Mouse (Mus musculus) intestine, embryonic 15.5 days (tissue): Measurements from ENCODE around the gene Ggct. TPM values are rescaled to one million over a fixed set of nuclear protein-coding genes. Genes with fewer than 3 reads are reported as not detected.

Experiments
- ATAC-seq: fragments of 200-750 bp; cut with Nextera tagmentation; 2 replicates; pipeline ENCODE4 v1.8.0; 2017; ENCODE audit warnings: moderate TSS enrichment, moderate library complexity
- H3K27ac ChIP-seq: fragments of 300-500 bp; sonication (generic); 2 replicates; pipeline ENCODE4 v1.5.1; 2015; ENCODE audit warnings: mild to moderate bottlenecking, inconsistent platforms
- H3K27me3 ChIP-seq: fragments of 300-500 bp; sonication (generic); replicated peaks from 2 replicates; pipeline ENCODE4 v1.6.1; 2015; ENCODE audit warnings: inconsistent platforms
- H3K36me3 ChIP-seq: fragments of 300-500 bp; sonication (generic); 2 replicates; pipeline ENCODE4 v1.6.1; 2015; ENCODE audit warnings: inconsistent platforms
- H3K4me1 ChIP-seq: fragments of 300-500 bp; sonication (generic); replicated peaks from 2 replicates; pipeline ENCODE4 v1.6.1; 2015; ENCODE audit warnings: inconsistent platforms
- H3K4me2 ChIP-seq: fragments of 300-500 bp; sonication (generic); replicated peaks from 2 replicates; pipeline ENCODE4 v1.6.1; 2015; ENCODE audit warnings: mild to moderate bottlenecking, inconsistent platforms
- H3K4me3 ChIP-seq: fragments of 300-500 bp; sonication (generic); replicated peaks from 2 replicates; pipeline ENCODE4 v1.5.1; 2015; ENCODE audit warnings: inconsistent platforms
- H3K9ac ChIP-seq: fragments of 300-500 bp; sonication (generic); 2 replicates; pipeline ENCODE4 v1.6.1; 2015; ENCODE audit warnings: inconsistent platforms
- H3K9me3 ChIP-seq: fragments of 300-500 bp; sonication (generic); 2 replicates; pipeline ENCODE4 v1.6.1; 2016; ENCODE audit warnings: inconsistent platforms
- WGBS: fragments of 180-500 bp; shearing (Covaris S2); methylation state at CpG from one replicate; pipeline ENCODE4 v1.1.7; 2015; 5-methylcytosine and 5-hydroxymethylcytosine counted together
- polyA plus RNA-seq: library from polyadenylated mRNA; unstranded; fragments of >200 nt; fragmentation: Nextera tagmentation; extraction: Ambion mirVana; gene quantifications from 2 replicates; pipeline ENCODE4 v1.2.1, GENCODE M21; 2015

The Ggct gene
- polyA plus RNA-seq = 8.2 and 10.7 TPM in 2 replicates

- WGBS = under 1% methylated on average over 41 of the region's 41 CpGs
- Histone ChIP-seq H3K27ac (peak within 1 kb of the TSS; percentile 42; the same call in 1 of the 2 replicates), H3K27me3 (no peaks in the 10 kb centered on the region), H3K4me1 (0 out of 2 replicates have a peak, but pooled peaks cover 3% of the 10 kb centered on the region), H3K4me2 (peak within 1 kb of the TSS; percentile 93), H3K9ac (peak within 1 kb of the TSS; percentile 52), H3K9me3 (no peaks in the 10 kb centered on the region), H3K4me3 (peak within 1 kb of the TSS; percentile 56), H3K36me3 (no peaks in the 10 kb centered on the region)
- peak; percentile 100 for ATAC-seq
These were observed at the start of gene Ggct for GRCm38 (mm10) chr6:54992734-54993260. Gene Ggct (minus strand): TSS chr6:54992950.

DNA sequence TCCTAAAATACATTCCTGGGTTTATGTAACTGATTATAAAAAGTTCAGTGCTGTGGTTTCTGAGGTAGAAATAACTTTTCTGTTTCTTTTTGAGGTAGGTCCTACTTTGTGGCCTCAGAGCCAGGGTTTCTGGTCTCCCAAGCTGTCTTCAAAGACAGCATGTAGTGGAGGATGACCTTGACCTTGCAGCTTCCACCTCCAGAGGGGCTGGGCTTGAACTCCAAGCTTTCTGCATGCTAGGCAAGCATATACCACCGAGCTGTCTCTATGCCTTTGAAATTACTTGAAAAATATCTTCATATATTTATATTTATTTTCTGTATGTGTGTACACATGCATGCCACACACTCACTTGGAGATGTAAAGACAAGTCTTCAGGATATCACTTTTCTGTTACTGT is 47.3 kb upstream of the Ggct start:
- WGBS = 56% methylated on average over 1 of the region's 1 CpGs
- no peak overlapping the region for H3K4me3 ChIP-seq
- no peak for ATAC-seq

DNA sequence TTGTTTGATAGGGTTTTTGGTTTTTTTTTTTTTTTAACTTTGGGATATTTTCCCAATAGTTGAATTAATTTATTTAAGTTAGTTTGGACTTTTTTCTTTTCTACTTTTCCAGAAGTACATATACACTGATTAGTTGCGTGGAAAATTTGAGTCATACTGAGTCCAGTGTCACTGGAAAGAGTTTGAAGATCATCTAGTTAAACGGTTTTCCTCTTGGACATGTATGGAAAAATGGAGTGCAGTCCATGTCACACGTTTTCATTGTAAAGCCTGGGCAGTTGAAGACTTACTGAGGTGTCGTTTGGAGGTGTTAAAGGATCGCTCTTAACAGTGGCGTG is 46.7 kb upstream of the Ggct start:
- no peak for ATAC-seq
- Histone ChIP-seq H3K27me3 (no peaks in the 10 kb centered on the region), H3K9ac (no peak overlapping the region), H3K9me3 (no peaks in the 10 kb centered on the region), H3K27ac (no peak overlapping the region), H3K4me1 (0 out of 2 replicates have a peak, but pooled peaks cover 7% of the 10 kb centered on the region), H3K4me3 (peak overlapping the region; percentile 96; the same call in 1 of the 2 replicates), H3K4me2 (peak overlapping the region; percentile 73), H3K36me3 (no peaks in the 10 kb centered on the region)
- 70% methylated on average over 6 of the region's 6 CpGs for WGBS

More for the DNA sequence above, 47.3 kb upstream of the Ggct start:
- no peaks in the 10 kb centered on the region for H3K27me3 ChIP-seq
- H3K36me3 ChIP-seq = no peaks in the 10 kb centered on the region
- H3K9me3 ChIP-seq = no peaks in the 10 kb centered on the region
- H3K9ac ChIP-seq = no peak overlapping the region
- no peak overlapping the region for H3K27ac ChIP-seq
- H3K4me2 ChIP-seq = no peak overlapping the region
- H3K4me1 ChIP-seq = 0 out of 2 replicates have a peak, but pooled peaks cover 7% of the 10 kb centered on the region

GRCm38 (mm10) chr6:55038671-55039445 is 46.1 kb upstream of the Ggct start:
- Histone ChIP-seq H3K4me3 (peak overlapping the region; percentile 96), H3K9me3 (no peaks in the 10 kb centered on the region), H3K27me3 (no peaks in the 10 kb centered on the region), H3K9ac (peak overlapping the region; percentile 95), H3K4me2 (peak overlapping the region; percentile 73), H3K27ac (peak overlapping the region; percentile 95), H3K36me3 (no peaks in the 10 kb centered on the region), H3K4me1 (0 out of 2 replicates have a peak, but pooled peaks cover 7% of the 10 kb centered on the region)
- 0 out of 2 replicates have a peak, but pooled peaks have one; percentile 37 for ATAC-seq
- 2% methylated on average over 12 of the region's 12 CpGs for WGBS

- peak within 1 kb of the TSS; percentile 73 for H3K4me2 ChIP-seq
- H3K4me3 ChIP-seq = peak within 1 kb of the TSS; percentile 96
- ATAC-seq = peak; percentile 98
- H3K4me1 ChIP-seq = 0 out of 2 replicates have a peak, but pooled peaks cover 7% of the 10 kb centered on the region
- H3K27me3 ChIP-seq = no peaks in the 10 kb centered on the region
- H3K27ac ChIP-seq = peak within 1 kb of the TSS; percentile 95
- no peaks in the 10 kb centered on the region for H3K36me3 ChIP-seq
- under 1% methylated on average over 79 of the region's 87 CpGs for WGBS
- H3K9ac ChIP-seq = peak within 1 kb of the TSS; percentile 95
- H3K9me3 ChIP-seq = no peaks in the 10 kb centered on the region
These were observed 45.3 kb upstream of the Ggct start, which contains the start of gene Gars for GRCm38 (mm10) chr6:55037799-55038670. Gene Gars (plus strand): TSS chr6:55038007.

- Histone ChIP-seq H3K36me3 (no peaks in the 10 kb centered on the region), H3K9ac (no peak overlapping the region), H3K9me3 (no peaks in the 10 kb centered on the region), H3K27ac (no peak overlapping the region), H3K4me2 (no peak overlapping the region), H3K4me3 (no peak overlapping the region), H3K27me3 (no peaks in the 10 kb centered on the region), H3K4me1 (0 out of 2 replicates have a peak, but pooled peaks cover 7% of the 10 kb centered on the region)
- no peak for ATAC-seq
- WGBS = 90% methylated on average over 4 of the region's 4 CpGs
These were observed 44.0 kb upstream of the Ggct start for GRCm38 (mm10) chr6:55036731-55037130.

GRCm38 (mm10) chr6:55027642-55028041 is 34.9 kb upstream of the Ggct start:
- Histone ChIP-seq H3K4me1 (no peaks in the 10 kb centered on the region), H3K4me3 (no peak overlapping the region), H3K27me3 (no peaks in the 10 kb centered on the region), H3K27ac (no peak overlapping the region), H3K9ac (no peak overlapping the region), H3K36me3 (no peaks in the 10 kb centered on the region), H3K9me3 (no peaks in the 10 kb centered on the region), H3K4me2 (no peak overlapping the region)
- 53% methylated on average over 2 of the region's 2 CpGs for WGBS
- ATAC-seq = 0 out of 2 replicates have a peak, but pooled peaks have one; percentile 31

GRCm38 (mm10) chr6:55021806-55022205 is 29.1 kb upstream of the Ggct start:
- Histone ChIP-seq H3K36me3 (no peaks in the 10 kb centered on the region), H3K4me2 (no peak overlapping the region), H3K9ac (no peak overlapping the region), H3K9me3 (no peaks in the 10 kb centered on the region), H3K27me3 (no peaks in the 10 kb centered on the region), H3K27ac (no peak overlapping the region), H3K4me1 (no peaks in the 10 kb centered on the region), H3K4me3 (no peak overlapping the region)
- peak; percentile 45; the same call in 1 of the 2 replicates for ATAC-seq
- 82% methylated on average over 7 of the region's 7 CpGs for WGBS

DNA sequence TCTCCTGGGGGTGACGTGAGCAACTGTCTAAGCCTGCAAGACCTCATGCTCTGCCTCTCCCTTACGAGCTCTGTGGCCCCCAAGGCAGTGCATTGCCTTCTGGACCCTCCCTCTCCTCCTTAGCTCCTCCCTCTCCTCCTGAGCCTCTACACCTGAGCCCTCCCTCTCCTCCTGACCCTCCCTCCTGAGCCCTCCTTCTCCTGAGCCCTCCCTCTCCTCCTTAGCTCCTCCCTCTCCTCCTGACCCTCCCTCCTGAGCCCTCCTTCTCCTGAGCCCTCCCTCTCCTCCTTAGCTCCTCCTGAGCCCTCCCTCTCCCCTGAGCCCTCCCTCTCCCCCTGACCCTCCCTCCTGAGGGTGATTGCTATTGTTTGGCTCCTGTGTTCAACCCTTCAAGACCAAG is 25.7 kb upstream of the Ggct start:
- Histone ChIP-seq H3K4me2 (no peak overlapping the region), H3K9me3 (no peaks in the 10 kb centered on the region), H3K4me1 (0 out of 2 replicates have a peak, but pooled peaks cover 3% of the 10 kb centered on the region), H3K9ac (no peak overlapping the region), H3K27ac (no peak overlapping the region), H3K4me3 (no peak overlapping the region), H3K36me3 (no peaks in the 10 kb centered on the region), H3K27me3 (no peaks in the 10 kb centered on the region)
- no peak for ATAC-seq
- 64% methylated on average over 2 of the region's 2 CpGs for WGBS

DNA sequence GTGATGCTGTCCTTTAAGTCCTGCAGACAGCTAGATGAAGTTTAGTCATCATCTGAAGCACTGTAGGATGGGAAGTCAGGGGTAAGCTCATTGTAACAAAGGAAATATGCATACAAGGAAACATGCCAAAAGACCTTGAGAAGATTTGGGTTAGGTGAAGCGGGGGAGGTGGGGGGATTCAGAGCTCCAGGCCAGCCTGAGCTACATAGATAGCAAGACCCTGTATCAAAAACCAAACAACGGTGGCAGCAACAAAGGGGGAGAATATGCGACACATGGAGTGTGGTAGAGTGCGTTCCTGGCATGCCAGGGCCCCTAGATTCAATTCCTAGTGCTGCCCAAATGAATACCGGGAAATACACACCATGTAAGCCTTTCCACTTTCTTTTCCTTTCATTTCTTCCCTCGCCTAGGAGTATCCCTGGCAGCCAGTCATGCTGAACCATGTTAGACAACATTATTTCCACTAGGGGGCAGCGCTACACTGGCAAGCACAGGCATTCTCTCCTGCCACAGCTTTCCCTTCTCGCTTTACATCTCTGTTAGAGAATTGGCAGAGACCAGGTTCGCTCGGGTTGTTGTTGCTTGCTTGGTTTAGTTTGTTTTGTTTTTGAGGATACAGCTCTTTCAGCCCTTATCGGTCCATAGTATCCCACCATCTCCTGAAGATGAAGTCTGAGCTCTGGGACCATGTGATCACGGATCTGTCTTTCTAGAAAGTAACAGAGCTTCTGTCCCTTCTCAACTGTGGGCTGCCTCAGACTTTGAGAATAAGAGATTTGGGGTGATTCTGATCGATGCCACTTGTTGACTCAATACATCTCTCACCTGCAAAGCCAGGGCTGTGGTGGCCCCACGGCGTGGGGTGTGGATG is 24.2 kb upstream of the Ggct start:
- 0 out of 2 replicates have a peak, but pooled peaks cover 3% of the 10 kb centered on the region for H3K4me1 ChIP-seq
- no peak overlapping the region for H3K9ac ChIP-seq
- H3K27ac ChIP-seq = no peak overlapping the region
- WGBS = 23% methylated on average over 15 of the region's 15 CpGs
- no peaks in the 10 kb centered on the region for H3K36me3 ChIP-seq
- no peaks in the 10 kb centered on the region for H3K9me3 ChIP-seq
- H3K4me3 ChIP-seq = no peak overlapping the region
- peak overlapping the region; percentile 36 for H3K4me2 ChIP-seq
- peak; percentile 66 for ATAC-seq
- H3K27me3 ChIP-seq = no peaks in the 10 kb centered on the region

- WGBS = 7% methylated on average over 5 of the region's 5 CpGs
These were observed 23.5 kb upstream of the Ggct start for GRCm38 (mm10) chr6:55016236-55016635.

More at GRCm38 (mm10) chr6:55016236-55016635, 23.5 kb upstream of the Ggct start:
- Histone ChIP-seq H3K27ac (no peak overlapping the region), H3K4me1 (0 out of 2 replicates have a peak, but pooled peaks cover 3% of the 10 kb centered on the region), H3K4me2 (0 out of 2 replicates have a peak overlapping the region, but pooled peaks have one; percentile 36), H3K9ac (no peak overlapping the region), H3K36me3 (no peaks in the 10 kb centered on the region), H3K4me3 (no peak overlapping the region), H3K27me3 (no peaks in the 10 kb centered on the region), H3K9me3 (no peaks in the 10 kb centered on the region)
- peak; percentile 82 for ATAC-seq
